Mouse (Mus musculus) T-cell, adult 66 days (primary cell): ENCODE data around the gene Cnn1. TPM values are rescaled to one million over a fixed set of nuclear protein-coding genes. Genes with fewer than 3 reads are reported as not detected.

Experiments used
- total RNA-seq, 2 experiments: library from RNA; stranded (reverse); gene quantifications; 3 replicates in 1 of 2; 4 replicates in 1 of 2; pipeline ENCODE4 v1.2.4; 2023

The Cnn1 gene
- total RNA-seq, result not detected

DNA sequence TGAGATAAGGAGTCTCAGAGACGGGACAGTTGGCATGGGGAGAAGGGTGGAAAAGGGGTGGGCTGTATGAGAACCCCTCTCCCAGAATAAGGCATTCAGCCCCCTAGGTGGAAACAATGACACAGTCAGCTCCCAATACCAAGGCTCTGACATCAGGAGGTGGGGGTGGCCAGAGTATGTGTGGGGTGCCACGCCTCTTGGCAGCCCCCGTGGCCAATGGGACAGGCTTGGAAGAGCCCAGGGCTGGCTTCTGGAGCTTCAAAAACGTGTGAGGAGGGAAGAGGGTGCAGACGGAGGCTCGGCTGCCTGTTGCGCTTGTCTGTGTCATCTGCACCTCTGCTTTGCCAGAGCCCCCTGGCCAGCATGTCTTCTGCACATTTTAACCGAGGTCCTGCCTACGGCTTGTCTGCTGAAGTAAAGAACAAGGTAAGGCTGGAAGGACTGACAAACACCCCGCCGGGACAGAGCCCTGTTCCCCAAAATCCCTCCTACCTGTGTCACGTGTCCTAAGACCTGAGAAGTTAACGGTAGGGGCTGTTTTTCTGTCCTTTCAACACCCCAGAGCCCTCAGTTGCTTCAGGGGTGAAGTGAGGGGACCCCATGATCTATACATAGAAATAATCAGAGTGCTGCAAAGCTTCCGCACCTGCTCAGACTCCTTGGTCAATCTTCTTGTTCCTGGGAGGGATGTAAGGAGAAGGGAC is at the start of gene Cnn1:
TSS of gene Cnn1 (plus strand) at position 224 of the 704 bp plus-strand sequence.

DNA sequence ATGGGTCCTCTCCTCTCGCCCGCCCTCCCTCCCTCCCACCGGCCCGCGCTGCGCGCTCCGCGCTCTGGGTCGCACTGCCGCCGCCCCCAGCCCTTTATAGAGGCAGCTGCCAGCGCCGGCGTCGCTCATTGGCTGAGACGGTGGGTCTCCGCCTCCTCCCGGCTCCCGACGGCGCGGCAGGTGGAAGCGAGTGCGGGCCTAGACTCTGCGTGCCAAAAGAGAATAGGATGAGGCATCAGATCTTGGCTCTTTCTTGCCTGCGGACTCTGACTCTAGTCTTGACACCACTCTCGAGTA is 47.1 kb upstream of the Cnn1 start, which contains the start of gene Elavl3:
TSS of gene Elavl3 (minus strand) at position 66 of the 297 bp plus-strand sequence.

DNA sequence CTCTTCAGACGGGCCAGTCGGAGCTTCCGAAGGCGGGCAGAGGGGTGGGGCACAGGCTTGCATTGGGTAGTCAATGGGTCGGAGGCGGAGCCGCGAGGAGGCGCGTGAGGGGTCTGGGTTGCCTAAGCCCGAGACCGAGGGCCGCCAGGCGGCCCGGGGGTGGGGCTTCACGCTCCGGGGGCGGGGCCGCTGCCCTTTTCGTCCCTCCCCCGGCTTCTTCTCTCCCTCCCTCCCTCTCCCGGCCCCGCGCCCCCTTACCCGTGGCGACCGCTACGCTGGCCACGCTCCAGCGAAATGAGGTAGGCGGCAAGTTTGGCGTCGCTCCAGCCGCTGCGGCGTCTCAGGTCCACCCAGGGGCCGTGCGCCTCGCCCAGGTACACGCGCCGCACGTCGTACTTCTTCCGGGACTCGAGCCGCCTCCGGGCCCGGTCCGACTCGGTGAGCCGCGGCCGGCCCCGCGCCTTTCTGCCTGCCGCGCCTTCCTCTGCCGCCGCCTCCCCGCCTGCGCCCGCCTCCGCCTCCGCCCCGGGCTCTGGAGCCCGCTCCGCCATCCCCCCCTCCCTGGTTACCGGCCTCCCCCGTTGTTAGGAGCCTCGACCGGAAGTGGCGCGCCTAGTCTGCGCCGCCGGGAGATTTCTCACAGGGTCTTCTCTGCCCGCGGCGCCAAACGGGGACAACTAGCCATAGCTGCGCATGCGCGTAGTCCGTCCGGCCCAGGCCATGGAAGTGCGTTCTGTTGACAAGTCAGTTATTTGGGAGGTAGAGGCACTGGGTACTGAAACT is 28.0 kb upstream of the Cnn1 start, which contains the start of the genes Gm49318 and Zfp653:
TSS of gene Gm49318 (minus strand) at position 469 of the 783 bp plus-strand sequence.
TSS of gene Zfp653 (minus strand) at position 586 of the 783 bp plus-strand sequence.

DNA sequence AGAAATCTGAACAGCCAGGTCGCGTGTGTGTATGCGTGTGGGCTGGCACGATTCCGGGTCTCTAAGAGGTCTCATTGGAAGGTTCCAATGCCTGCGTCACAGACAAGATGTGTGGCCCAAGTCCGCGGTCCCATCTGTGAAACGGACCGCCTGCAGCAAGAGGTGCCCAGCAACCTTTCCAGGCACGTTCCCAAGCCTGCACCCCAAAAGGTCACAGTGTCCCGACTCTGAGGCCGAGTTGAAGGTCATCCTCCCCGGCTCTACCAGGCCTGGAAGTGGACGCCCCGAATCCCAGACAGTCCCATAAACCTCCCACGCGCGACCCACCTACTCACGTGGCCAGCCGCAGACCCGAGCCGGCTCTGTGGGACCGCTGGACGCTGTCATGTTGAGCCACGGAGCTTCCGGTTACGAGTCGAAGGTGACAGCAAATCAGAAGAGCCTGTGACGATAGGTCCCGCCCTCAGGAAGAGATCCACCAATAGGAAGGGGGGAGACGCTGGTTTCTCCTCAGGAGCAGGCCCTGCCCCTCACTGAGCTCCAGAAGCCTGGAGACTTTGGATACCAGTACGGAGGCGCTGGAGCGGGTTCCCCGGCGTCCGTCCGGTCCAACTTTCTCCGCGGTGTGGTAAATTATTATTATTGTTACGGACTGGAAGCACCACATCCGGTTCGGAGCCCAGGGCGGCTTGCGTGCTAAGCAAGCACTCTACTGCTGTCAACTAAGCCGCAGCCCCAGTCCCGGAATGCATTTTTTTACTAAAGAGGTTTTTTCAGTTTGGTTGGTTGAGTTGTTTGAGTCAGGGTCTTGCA is 13.8 kb upstream of the Cnn1 start, which contains the start of gene Ecsit:
TSS of gene Ecsit (minus strand) at position 417 of the 813 bp plus-strand sequence.

DNA sequence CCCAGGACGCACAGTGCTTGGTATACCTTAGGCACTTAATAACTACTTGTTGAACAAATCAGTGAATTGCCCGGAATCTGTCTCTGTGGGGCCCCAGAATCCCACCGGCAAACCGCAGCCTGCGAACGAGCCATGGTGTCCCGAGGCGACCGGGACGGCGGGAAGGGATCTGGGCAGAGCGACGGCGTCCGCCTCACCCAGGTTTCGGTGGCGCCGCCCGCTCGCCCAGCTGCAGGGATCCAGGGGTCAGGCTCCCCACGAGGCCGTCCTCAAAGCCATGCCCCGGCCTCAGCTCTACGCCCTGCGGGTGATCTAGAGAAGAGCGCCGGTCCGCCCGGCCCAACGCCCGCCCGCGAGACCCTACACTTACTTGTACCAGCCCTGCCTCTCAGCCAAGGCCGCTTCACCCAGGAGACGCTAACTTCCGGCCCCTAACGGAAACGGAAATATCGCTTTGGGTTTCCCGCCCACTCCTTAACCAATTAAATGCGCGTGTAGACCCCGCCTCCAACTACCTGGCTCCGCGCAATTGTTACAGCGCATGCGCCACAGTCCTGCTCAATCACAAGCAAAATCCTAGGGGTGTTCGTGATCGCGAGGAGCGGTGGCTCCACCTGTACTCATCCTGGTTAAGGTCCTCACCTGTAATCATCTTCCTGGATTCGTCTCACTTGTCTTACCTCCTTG is 17.9 kb downstream of the Cnn1 start, which contains the start of gene Elof1:
TSS of gene Elof1 (minus strand) at position 433 of the 687 bp plus-strand sequence.

DNA sequence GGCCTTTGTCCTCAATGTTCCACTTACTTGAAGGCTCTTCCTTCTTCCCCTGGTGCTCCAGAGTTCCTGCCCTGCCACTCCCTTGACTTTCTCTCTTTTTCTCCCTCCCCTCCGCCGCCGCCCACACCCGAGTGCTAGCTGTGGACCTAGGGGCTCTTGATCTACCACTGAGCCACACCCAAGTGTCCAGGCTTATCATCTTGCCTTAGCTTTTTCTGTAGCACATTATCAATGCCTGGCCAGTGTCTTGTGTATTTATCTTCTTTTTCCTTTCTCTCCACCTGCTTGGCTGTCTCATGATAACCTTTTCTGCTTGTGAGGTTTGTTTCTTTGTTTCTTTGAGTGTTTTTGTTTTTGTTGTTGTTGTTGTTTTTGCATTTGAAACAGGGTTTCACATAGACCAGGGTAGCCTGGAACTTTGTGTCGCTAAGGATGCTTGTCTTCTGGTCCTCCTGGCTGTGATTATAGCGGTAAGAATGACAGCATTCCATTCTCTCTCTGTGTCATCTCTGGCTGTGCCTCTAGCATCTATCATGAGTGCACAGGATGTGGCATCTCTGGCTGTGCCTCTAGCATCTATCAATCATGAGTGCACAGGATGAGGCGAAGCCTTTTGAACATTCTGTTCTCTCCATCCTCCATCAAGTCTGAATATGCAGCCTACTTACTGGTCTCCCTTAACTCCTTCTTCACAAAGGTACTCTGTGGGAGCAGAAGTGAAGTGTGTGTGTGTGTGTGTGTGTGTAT is 36.8 kb downstream of the Cnn1 start, which contains the start of gene Acp5:
TSS of gene Acp5 (minus strand) at position 68 of the 747 bp plus-strand sequence.

DNA sequence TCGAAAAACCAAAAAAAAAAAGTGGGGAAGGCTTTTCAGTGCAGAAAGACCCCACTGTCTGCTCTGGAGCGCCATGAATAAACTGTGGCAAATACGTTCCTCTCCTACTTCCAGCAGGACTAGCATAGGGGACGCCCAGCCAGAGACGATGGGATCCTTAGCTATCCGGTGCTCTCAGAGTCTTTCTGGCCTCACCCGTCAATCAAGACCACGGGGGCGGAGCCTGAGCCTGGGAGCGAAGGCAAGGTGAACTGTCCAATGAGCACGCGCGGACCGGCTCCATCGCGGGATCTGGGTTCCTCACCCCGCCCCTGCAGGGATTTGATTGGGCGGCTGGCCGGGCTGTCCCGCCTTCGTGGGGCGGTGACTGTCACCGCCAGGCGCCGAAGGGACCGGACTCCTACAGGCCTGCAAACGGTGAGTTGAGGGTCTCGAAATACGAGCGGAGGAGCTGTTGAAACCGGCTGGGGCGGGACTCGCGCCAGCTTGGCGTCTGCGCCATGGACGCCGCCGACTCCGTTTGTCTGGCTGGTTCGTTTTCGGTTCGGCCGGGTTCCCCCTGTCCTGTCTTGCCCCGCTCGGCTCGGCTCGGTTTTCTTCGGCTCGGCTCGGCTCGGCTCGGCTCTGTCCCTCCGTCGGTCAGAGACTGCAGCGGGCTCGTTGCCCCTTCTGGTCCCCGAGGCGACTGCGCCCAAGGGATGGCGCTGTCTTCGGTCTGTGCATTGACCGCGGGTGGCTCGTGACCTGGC is 57.7 kb downstream of the Cnn1 start, which contains the start of gene Pigyl:
TSS of gene Pigyl (plus strand) at position 350 of the 749 bp plus-strand sequence.

Other genes starting within 250 kb of the Cnn1 start
- gene Dock6, start 246.6 kb upstream of the Cnn1 start, total RNA-seq, result 1 to 10 TPM; 6.9 to 7.4 TPM
- gene Rab3d, start 181.0 kb upstream of the Cnn1 start, total RNA-seq, result 10 to 100 TPM; 11.4 to 13.6 TPM
- gene Ccdc159, start 171.7 kb upstream of the Cnn1 start, total RNA-seq, result not detected
- under 1 TPM in 1 of 2 experiments, not detected in 1; 0.76 TPM for gene Tmem205, start 171.7 kb upstream of the Cnn1 start, total RNA-seq
- gene Plppr2, start 162.2 kb upstream of the Cnn1 start, total RNA-seq, result under 1 TPM; 0.50 to 0.67 TPM
- 10 to 100 TPM in 1 of 2 experiments, 1 to 10 TPM in 1; 8.7 to 10.7 TPM for gene Swsap1, start 143.5 kb upstream of the Cnn1 start, total RNA-seq
- gene Epor, start 135.7 kb upstream of the Cnn1 start, total RNA-seq, result 1 to 10 TPM in 1 of 2 experiments, under 1 TPM in 1; 0.61 to 1.1 TPM
- gene Rgl3, start 109.8 kb upstream of the Cnn1 start, total RNA-seq, result not detected
- not detected for gene Ccdc151, start 96.6 kb upstream of the Cnn1 start, total RNA-seq
- 10 to 100 TPM; 94.0 to 98.7 TPM for gene Prkcsh, start 96.4 kb upstream of the Cnn1 start, total RNA-seq
- gene Elavl3, start 47.2 kb upstream of the Cnn1 start, total RNA-seq, result under 1 TPM in 1 of 2 experiments, not detected in 1; 0.27 TPM
- gene Gm49318, start 28.0 kb upstream of the Cnn1 start, total RNA-seq, result not detected
- gene Zfp653, start 27.8 kb upstream of the Cnn1 start, total RNA-seq, result 10 to 100 TPM; 29.3 to 34.7 TPM
- 10 to 100 TPM; 29.0 to 34.0 TPM for gene Ecsit, start 13.8 kb upstream of the Cnn1 start, total RNA-seq
- 10 to 100 TPM; 34.2 to 41.2 TPM for gene Elof1, start 18.0 kb downstream of the Cnn1 start, total RNA-seq
- 100 to 1,000 TPM; 194 to 244 TPM for gene Acp5, start 36.5 kb downstream of the Cnn1 start, total RNA-seq
- 10 to 100 TPM; 13.8 to 19.1 TPM for gene Pigyl, start 57.6 kb downstream of the Cnn1 start, total RNA-seq
- not detected for gene Zfp872, start 88.9 kb downstream of the Cnn1 start, total RNA-seq
- 10 to 100 TPM; 33.6 to 39.8 TPM for gene Zfp809, start 126.5 kb downstream of the Cnn1 start, total RNA-seq
- gene Zfp599, start 160.7 kb downstream of the Cnn1 start, total RNA-seq, result 1 to 10 TPM; 3.1 to 3.4 TPM
- 10 to 100 TPM; 15.0 to 17.3 TPM for gene Zfp810, start 208.4 kb downstream of the Cnn1 start, total RNA-seq